Mouse (Mus musculus) embryo, embryonic 9.5 days (tissue): ENCODE measurements around the gene Abhd12b.

ENCODE experiments used
- DNase-seq: peaks from one replicate; pipeline ENCODE4 v3.0.0-alpha.2; 2017; ENCODE audit errors: extremely low spot score

Gene Abhd12b

DNA sequence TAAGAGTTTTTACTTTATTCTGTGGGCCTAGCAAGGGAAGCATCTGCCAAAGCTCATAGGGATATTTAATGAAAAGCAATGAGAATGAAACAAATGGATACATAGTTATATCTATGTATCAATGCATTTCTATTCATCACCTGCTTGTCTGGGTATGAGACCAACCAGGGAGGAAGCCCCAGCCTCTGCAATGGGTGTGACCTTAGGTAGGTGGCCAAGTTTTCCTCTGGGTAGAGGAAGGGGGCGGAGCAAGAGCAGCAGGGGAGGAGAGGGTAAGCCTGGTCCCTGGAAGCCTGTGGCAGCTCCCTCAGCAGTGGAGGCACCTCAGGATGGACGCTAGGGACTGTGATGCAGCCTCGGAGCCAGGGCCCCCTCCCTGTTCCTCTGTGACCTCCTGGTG lies at the start of gene Abhd12b:
Gene Abhd12b, plus strand, starts transcription at position 301 of the 400 bp plus-strand sequence.
- DNase-seq: no peak

DNA sequence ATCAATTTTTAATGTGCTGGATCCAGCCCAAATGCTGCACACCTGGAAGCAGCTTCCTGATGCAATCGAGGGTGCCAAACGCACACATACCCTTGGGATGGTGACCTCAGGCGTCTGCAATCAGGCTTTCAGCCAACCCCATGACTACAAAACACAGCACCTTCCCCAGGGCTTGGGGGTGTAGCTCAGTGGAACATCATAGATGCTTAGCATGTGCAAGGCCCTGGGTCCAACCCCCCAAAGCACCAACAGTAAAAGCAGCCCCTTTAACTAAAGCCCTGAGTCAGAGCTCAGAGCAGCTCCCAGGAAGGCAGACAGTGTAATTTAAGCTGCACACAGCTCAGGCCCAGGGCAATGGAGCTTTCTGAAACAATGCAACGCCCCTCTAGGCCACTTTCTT lies 49.7 kb upstream of the Abhd12b start:
- DNase-seq: no peak

DNA sequence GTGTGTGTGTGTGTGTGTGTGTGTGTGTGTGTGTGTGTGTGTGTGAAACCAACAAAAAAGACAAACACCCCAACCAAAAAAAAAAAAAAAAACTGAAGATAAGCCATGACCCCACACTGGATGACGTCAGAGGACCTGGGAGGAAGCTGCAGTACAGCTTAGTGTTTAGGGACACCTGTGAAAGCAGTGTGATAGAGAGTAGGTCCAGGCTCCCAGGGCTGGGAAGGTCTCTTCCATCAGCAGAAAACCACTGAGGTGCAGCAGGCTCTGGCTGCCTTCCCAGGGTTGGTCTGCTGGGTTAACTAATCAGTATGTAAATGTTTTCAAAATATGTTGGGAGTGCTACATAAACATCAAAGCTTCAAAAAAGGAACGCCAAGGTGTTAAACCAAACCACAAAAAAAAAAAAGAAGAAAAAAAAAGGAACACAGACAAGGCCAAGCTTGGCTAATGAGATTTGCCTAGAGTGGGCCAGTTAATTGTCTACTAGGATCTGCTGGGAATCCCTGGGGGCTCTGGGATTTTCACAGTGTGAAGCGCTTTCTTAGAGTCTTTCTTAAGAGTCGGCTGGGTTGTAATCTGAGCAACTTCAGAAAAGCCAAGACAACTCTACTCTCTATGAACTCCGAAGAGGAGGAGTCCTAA lies 49.0 kb upstream of the Abhd12b start:
- no peak for DNase-seq

DNA sequence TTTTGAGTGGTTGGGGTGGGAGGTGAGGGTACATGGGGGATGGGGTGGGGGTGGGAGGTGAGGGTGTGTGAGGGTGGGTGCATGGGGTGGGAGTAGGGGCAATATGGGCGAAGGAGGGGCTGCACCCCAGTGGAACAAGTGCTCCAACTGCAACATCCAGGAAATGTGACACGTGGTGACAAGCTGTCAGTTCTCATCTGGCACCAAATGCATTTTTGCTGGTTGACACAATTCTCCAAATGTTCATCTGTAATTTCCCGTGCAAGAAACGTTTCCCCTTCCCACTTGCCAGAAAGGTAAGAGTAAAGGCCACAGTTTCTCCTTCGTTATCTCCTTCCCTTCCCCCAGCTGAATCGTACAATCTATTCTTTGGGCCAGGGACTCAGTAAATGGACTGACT lies 48.1 kb upstream of the Abhd12b start:
- DNase-seq: no peak

DNA sequence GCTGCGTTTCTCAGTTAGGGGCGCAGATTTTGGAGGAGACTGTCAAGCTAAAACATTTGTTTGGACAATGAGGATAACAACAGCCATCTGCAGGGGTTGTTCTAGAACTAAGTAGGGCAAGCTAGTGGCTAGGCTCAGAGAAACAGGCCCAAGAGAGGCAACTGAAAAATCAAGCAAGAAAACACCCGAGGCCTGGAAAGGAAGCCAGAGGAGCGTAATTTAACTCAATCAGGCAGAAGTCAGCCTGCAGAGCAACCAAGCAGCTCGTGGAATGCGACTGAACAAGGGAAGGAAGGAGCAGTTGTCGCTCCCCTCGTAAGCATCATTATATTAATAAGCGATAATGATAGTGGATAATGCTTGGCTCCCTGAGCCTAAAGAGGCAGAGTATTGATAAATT lies 47.4 kb upstream of the Abhd12b start:
- DNase-seq: no peak

DNA sequence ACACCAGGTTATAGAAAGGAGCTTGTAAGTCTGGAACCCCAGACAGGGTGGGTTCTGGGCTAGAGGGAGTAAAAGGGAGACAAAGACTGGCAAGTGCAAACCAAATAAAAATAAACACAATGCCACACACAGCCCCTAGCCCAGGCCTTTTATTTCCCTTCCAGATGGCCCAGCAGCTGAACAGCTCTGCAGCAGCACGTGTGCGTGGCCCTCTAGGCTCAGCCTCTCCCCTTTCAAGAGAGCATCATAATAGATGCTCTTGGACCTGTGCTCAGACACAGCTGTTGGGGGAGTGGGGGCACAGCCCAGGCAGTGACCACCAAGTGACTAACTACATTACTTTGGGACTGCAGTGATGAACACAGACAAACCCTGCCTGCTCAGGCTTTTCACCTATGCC lies 45.8 kb upstream of the Abhd12b start:
- DNase-seq: no peak

DNA sequence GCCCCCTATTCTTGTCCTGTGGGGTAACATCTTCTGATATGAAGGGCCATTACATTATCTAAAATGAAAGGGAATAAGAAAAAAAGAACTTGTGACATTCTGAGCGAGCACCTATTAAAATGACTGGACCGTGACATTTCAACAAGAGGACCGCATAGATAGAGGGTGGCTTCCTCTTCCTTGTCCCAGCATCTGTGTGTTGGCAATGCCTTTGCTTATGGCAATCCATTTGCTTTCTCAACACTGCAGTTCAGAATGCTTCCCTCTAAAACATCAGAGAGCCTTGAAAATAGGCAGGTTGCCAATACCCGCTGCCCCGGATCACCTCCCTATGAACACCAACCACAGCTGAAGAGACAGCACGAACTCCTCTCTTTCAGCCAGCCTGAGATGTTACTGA lies 44.0 kb upstream of the Abhd12b start:
- DNase-seq: no peak

DNA sequence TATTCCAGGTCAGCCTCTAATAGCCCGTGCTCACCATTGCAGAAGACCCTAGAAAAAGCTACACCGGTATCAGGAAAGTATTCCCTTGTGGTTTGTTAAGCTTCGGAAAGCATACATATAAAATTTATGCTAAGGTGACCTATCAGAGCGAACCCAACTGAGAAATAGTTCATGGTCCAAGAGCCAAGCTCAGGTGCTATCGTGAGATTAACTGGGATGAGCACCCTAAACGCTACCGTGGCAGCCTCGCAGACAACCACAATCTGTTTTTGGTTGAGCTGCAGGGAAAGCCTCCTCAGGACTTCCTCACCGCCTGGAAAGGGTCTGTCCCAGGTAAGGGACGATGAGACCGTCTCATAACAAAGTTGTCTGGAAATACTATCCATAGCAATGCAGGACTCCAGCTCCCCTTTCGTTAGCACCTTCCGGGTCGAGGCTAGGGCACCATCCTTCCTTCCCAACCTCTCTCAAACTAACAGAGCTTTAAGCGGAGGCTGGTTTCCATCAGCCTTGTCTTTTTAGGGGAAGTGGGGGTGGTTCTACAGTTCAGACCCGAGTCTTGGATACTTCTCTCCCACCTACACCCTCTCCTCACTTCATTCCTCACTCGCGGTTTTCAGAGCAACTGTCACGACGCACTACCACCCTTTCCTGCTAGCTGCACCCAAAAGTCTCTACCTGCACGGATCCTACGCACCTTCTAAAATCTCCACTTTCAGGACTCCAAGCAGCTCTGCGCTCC lies 43.4 kb upstream of the Abhd12b start:
- no peak for DNase-seq

DNA sequence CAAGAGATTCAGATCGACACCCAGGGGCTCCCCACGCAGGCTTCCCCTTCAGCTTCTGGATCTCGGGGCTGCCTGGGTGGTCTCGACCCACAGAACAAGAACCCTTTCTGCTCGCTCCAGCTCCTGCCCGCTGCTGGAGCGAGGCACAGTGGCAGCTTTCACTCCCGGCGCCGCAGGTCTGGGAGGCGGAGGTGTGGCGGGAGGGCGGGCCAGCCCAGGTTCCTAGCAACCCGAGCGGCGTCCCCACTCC lies 42.9 kb upstream of the Abhd12b start:
- DNase-seq: peak; percentile 65

DNA sequence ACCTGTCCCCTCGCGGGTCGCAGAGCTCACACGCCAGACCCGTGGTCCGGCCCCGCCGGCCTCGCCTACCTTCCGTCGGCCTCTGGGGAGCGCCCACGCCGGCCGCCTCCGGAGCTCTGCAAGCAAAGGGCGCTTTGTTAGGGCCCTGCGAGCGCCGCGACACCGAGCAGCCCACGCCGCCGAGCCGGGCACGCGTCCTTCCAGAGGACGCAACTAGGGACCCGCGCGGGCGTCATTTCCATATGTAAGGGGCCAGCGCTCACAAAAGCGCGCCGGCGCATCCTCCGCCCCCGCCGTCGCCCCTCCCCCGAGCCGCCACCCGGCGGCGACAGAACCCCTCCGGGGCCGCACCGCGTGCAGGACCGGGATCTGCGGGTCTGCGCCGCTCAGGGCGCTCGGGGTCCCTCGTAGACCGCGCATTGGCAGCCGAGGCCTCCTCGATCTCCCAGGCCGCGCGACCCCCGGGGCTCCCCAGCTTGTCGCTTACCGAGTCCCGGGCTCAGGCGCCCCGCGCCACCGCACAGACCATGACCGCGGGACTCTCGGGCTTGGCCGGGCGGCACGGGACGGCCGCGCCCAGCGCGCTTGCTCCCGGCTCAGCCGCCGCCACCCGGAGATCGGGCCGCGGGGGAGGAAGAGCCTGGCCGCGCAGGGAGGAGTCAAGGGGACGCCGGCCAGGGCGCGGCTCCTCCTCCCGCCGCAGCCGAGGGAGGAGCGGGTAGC lies 42.4 kb upstream of the Abhd12b start:
- DNase-seq: peak; percentile 79

DNA sequence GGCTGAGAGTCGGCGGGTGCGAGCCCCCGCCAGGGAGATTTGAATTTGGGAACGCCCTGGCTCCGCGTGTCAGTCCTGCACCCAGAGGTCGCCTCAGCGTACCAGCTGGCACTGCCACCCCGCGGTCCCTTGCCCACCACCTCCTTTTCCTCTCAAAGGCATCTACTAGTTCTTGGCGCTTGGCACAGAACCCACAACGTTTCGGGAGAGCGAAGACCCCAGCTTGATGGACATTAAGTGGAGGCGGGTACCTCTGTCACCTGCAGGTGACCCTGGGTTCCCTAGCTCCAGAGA lies 41.9 kb upstream of the Abhd12b start:
- no peak for DNase-seq

DNA sequence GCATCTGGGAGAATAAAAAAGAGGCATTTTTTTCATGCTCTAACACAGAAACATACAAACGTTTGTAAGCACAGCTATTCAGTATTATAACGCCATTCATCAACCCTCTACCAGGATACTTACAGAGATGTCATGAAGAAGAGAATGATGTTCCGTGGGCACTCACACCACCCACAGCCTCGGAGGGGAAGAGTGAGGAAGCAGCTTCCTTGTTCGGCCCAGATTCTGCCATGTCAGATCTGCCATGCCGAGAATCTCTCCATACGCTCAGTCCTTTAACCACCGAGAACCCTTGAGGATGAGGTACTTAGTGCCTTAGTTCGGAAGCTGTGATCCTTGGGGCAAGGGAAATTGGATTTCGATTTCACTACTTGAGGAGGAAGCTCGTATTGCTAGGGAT lies 40.6 kb upstream of the Abhd12b start, which contains the start of gene Nin:
Gene Nin, minus strand, starts transcription at position 367 of the 400 bp plus-strand sequence.
- no peak for DNase-seq

DNA sequence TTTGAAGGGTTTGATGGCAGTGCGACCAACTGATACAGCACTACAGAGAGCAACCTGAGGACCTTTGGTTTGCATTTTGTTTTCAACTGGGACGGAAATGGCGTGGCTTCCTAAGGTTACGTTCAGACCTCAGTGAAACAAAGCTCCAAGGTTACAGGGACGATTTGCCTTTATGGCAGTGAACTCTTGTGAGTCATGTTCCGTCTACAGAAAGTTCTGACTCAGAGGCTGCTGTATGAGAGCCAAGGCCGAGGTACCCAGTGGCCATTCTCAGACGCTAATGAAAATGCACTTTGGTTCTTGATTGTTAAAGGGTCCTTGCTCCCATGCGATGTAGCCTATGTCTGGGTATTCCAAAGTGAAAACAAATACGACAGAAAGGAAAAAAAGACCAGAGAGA lies 36.8 kb upstream of the Abhd12b start:
- no peak for DNase-seq

DNA sequence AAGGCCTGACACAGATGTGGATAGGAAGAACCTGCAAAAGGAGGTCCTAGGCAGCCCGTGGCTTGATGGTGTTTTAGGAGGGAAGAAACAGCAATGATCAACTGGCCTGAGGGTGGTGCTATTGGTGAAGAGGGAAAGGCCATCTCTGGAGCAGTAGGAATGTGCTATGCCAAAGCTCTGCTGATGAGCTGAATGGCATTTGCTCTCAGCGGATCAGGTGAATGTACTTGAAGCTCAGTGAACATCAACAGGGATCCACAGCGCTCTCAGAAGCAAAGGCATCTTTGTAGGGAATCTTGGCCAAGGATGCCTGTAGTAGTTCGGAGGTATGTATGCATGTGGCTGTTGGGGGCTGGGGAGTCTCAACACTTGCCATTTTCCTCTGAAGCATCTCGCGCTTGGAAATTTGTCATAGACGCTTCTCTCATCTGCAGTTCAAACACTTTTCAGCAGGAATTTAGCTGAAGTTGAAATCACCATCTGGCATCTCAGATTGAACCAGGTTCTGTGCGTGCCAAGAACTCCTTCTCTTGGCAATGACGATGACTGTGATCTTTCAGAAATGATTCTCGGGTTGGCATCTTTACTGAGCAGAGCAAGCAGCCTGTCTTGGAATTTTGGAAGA lies 35.1 kb upstream of the Abhd12b start:
- no peak for DNase-seq

DNA sequence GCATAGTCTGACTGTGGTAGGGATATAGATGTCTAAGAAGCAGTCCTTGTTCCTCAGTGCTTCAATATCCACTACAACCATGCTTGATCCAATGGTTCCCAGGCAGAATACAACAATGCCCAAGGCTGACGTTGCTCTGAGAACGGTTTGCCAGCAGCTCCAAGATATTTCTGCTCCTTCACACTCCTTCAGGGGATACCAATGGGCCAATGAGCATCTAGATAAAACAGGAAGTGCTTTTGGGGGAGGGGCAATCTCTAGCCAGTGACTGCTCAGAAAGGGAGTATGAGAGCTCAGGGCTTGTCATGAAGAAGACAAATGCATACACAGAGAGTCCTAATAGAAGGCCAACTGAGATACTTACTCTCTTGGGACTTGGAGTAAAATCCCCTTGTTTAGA lies 34.4 kb upstream of the Abhd12b start:
- no peak for DNase-seq

DNA sequence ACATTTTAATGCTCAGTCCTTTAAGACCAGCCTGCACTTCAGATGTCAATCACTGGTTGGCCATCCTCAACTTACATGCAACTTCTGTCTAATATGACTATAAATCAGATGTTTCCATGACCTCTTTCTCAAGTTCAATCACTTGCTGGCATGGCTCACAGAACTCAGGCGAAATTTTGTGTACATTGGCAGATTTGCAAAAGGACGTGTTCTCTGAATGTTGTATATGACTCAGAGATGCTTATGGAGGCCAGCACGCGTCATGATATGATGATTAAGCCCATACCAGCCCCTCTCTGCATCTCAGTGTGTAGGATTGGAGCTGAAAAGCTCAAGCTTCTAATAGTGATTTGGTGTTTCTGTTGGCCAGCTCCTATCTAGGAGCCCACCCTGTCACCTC lies 27.3 kb upstream of the Abhd12b start:
- DNase-seq: no peak

DNA sequence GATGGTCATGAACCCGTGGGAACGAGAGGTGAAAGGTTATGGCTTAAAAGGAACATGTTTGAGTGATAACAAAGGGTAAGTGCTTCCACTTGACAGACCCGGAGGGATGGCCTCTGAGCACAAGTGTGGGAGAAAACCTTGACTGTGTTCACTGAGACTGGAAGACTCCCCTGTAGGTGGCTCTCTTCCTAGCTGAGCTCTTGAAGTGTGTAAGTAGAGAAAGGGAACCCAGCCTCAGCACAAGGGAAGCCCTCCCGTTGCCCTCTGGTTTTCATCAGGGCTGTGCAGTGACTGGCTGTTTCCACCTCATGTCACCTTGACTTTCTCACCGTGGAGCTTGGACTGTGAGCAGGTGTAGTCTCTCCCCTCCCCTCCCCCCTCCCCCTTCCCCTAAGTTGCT lies 24.8 kb upstream of the Abhd12b start:
- DNase-seq: no peak

DNA sequence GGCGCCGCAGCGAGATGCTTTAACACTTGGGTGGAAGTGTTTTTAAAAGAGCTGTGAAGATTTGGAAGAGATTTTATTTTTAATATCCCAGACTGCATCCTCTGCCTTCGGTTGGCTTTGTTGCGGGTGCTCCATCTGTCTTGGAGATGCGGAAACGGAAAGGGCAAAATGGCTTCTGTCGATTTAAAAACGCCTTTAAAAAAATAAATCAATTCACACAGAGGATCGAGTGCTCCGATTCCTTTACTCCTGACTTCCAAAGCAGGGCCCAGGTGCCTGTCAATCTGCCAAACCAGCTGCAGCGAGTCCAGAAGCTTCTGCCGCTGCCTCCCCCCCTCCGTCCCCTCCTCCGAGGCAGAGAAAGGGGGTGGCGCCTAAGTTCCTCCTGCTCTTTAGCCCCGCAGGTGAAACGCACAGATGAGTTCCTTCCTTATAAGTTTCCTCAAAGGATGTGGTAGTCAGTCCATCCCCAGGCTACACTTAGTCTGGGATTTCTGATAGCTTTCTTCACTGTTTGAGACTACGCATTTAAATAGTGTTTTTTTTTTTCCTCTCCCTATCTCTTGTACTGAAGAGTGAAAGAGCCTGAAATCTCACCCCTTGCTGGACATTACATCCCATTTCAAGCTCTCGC lies 22.8 kb upstream of the Abhd12b start:
- DNase-seq: no peak

DNA sequence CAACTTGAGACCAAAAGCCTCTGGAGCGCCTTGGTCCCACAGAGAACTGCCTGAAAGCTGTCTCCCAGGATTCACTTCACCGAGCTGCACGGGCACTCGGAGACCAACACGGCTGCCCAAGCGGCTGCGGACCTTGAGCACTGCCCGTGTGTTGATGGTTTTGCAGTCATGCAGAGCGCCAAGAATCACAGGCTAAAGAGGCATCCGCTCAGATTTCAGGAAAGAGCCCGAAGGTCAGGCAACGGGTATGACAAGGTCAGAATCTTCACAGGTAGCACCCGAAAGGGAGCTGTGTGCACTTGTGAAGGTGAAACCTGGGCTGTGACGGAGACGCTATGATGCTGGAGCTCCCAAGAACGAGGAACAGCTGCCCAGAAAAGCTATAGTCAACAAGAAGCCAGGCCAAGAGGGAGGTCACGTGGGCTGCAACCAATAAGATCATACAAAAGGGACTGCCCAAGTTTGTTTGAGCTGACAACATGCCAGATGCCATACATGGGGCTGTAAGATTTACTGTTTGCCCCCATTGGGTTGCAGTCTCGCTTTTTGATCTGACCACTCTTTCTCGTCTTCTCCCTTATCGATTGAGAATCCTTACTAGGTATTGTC lies 19.2 kb upstream of the Abhd12b start:
- no peak for DNase-seq

DNA sequence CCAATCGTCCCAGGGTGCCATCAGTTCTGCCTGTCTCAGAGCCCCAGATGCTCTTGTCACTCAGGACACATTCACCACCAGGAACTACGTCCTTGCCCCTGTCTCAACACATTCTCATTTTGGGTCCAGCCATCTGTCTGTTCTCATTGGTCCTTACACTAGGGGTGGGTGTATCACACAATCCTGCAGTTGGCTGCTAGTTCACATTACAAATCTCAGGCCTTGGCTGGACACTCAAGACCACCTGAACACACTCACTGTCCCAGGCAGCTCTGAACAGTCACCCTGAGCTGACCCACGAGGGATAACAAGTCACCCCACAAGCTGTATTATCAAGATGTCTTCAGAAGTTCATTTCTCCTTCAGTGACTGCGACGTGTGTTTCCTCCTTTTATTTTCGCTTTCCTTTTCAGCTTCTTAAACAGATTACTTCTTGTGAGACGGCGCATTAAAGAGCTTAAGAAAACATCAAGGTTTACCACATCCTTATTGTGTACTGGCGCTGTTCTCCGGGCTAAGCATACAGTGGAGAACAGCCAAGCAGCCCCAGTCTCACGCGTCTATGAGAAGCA lies 17.7 kb upstream of the Abhd12b start:
- DNase-seq: no peak

DNA sequence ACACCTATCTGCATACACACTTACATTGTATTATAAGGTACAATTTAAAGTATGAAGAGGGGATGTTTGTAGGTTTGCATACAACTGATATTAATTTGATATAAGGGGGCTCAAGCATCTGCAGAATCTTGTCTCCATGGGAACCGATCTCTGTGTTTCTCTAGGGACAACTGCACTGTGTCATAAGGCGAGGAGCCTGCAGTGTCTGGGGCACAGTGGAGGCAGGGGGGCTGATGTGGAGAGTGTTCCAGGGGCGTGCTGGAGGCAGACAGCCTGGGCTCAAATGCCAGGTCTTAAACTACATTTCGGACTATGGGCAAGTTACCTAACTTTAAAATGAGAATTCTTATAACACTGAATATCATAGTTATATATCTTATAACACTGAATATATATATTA lies 16.8 kb upstream of the Abhd12b start:
- no peak for DNase-seq

DNA sequence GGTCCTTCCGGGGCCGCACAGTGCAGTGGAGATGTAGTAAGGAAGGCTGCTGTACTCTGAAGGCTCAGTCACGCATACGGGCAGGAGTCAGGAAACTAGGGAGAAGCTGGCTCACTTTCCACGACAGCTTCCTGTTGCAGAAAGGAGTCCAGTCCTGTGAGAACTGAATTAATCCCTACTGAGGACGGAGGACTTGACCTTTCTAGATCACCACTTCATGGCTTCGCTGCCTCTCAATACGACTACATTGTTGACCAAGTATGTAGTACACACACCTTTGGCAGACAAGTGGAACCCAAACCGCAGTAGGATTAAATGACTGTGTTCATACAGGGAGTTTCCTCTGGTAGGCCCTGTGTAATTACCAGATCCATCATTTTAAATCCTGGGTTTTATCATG lies 16.3 kb upstream of the Abhd12b start:
- no peak for DNase-seq
